Mouse (Mus musculus): ENCODE measurements around the gene Atp1b2. TPM values are rescaled to one million over a fixed set of nuclear protein-coding genes. Genes with fewer than 3 reads are reported as not detected.

The Atp1b2 gene
- polyA plus RNA-seq, 1 experiment = not detected

DNA sequence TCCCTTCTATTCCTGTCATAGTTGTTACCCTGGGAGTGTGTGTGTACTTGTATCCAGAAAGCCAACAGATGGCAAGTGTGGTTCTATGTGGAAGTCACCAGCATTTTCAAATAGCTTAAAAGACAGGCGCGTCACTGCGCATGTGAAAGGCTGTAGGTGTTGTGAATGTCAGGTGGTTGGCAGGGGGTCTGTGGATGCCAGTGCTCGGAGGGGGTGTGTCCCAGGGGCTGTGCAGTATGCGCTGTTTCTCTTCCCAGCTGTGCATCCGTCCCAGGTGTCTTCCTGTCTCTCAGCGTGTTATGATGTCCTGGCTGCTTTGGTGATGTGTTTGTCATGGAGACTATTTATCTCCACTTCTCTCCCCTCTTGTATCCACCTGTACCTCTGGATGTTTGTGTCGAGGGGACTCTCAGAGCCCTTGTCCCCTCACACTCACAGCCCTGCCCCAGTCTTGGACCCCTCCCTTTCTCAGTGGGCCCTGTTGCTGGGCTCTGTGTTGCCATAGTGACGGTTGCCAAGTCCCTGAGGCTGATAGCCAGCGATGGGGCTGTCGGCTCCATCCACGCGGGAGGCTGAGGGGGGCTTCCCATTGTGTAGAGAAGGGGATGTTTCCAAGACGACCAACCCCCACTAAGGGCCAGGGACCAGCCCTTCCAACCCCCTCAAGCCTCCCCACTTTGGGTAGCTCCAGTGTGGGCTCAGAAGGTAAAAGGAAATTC lies 53.0 kb downstream of the Atp1b2 start:
- peaks cover 12% of the 10 kb centered on the region for H3K4me1 ChIP-seq (ENCODE audit: control insufficient read depth, insufficient read depth, low read length)
- H3K4me3 ChIP-seq (ENCODE audit: insufficient read depth, low read length) = no peak overlapping the region
- TF ChIP-seq CTCF (IDR thresholded peaks at IDR 0.05; ENCODE audit: low read depth, low read length) (no peak), POLR2A (IDR thresholded peaks at IDR 0.05; ENCODE audit: borderline replicate concordance, low read depth, low read length) (no peak)
- H3K27ac ChIP-seq (ENCODE audit: insufficient read depth, low read depth, low read length) = no peak overlapping the region

DNA sequence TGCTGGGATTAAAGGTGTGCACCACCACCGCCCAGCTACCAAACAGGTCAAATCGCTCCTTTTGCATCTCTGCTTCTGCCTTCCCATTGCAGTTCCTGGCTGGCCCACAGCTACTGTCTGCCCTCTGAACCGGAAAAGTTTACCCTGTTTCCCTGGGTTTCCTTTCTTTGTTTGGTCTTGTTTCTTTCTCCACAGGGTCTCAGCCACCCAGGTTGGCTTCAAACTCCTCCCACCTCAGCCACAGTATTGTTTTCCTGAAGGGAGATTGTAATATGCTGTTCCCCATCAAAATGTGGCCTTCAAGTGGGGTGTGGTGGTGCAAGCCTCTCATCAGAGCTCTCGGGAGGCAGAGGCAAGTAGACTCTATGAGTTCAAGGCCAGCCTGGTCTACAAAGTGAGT lies 54.4 kb downstream of the Atp1b2 start:
- Histone ChIP-seq H3K4me3 (ENCODE audit: insufficient read depth, low read length) (no peak overlapping the region), H3K4me1 (ENCODE audit: control insufficient read depth, insufficient read depth, low read length) (peaks cover 15% of the 10 kb centered on the region), H3K27ac (ENCODE audit: insufficient read depth, low read depth, low read length) (no peak overlapping the region)
- TF ChIP-seq CTCF (IDR thresholded peaks at IDR 0.05; ENCODE audit: low read depth, low read length) (no peak), POLR2A (IDR thresholded peaks at IDR 0.05; ENCODE audit: borderline replicate concordance, low read depth, low read length) (no peak)

Other genes starting within 250 kb of the Atp1b2 start
- gene Chd3, start 236.5 kb downstream of the Atp1b2 start, polyA plus RNA-seq (2012; ENCODE audit: insufficient read depth, insufficient read length, missing spikeins) = 134 and 137 TPM in 2 replicates
- gene Naa38, start 210.5 kb downstream of the Atp1b2 start, polyA plus RNA-seq (2012; ENCODE audit: insufficient read depth, insufficient read length, missing spikeins) = 69.8 and 73.7 TPM in 2 replicates
- 22.5 and 23.2 TPM in 2 replicates for gene Cyb5d1, start 210.3 kb downstream of the Atp1b2 start, polyA plus RNA-seq (2012; ENCODE audit: insufficient read depth, insufficient read length, missing spikeins)
- not detected in 2 replicates for gene Tmem88, start 207.7 kb downstream of the Atp1b2 start, polyA plus RNA-seq (2012; ENCODE audit: insufficient read depth, insufficient read length, missing spikeins)
- 8.1 and 9.3 TPM in 2 replicates for gene Kdm6b, start 192.3 kb downstream of the Atp1b2 start, polyA plus RNA-seq (2012; ENCODE audit: insufficient read depth, insufficient read length, missing spikeins)
- gene Dnah2, start 56.8 kb downstream of the Atp1b2 start, polyA plus RNA-seq (2012; ENCODE audit: insufficient read depth, insufficient read length, missing spikeins) = 0.72 and 0.76 TPM in 2 replicates
- 0.33 TPM in 1 of 2 replicates, not detected in the other for gene Efnb3, start 45.7 kb downstream of the Atp1b2 start, polyA plus RNA-seq (2012; ENCODE audit: insufficient read depth, insufficient read length, missing spikeins)
- 8.2 and 8.8 TPM in 2 replicates for gene Wrap53, start 25.7 kb downstream of the Atp1b2 start, polyA plus RNA-seq (2012; ENCODE audit: insufficient read depth, insufficient read length, missing spikeins)
- gene Trp53, start 25.6 kb downstream of the Atp1b2 start, polyA plus RNA-seq (2012; ENCODE audit: insufficient read depth, insufficient read length, missing spikeins) = 76.1 and 79.7 TPM in 2 replicates
- gene Shbg, start 12.0 kb upstream of the Atp1b2 start, polyA plus RNA-seq (2012; ENCODE audit: insufficient read depth, insufficient read length, missing spikeins) = not detected in 2 replicates
- gene Sat2, start 16.1 kb upstream of the Atp1b2 start, polyA plus RNA-seq (2012; ENCODE audit: insufficient read depth, insufficient read length, missing spikeins) = 2.5 and 4.3 TPM in 2 replicates
- 54.1 and 64.6 TPM in 2 replicates for gene Fxr2, start 27.0 kb upstream of the Atp1b2 start, polyA plus RNA-seq (2012; ENCODE audit: insufficient read depth, insufficient read length, missing spikeins)
- not detected in 2 replicates for gene Sox15, start 49.4 kb upstream of the Atp1b2 start, polyA plus RNA-seq (2012; ENCODE audit: insufficient read depth, insufficient read length, missing spikeins)
- gene Mpdu1, start 56.7 kb upstream of the Atp1b2 start, polyA plus RNA-seq (2012; ENCODE audit: insufficient read depth, insufficient read length, missing spikeins) = 64.2 and 68.9 TPM in 2 replicates
- gene Cd68, start 60.2 kb upstream of the Atp1b2 start, polyA plus RNA-seq (2012; ENCODE audit: insufficient read depth, insufficient read length, missing spikeins) = 1,401 and 1,598 TPM in 2 replicates
- 303 and 319 TPM in 2 replicates for gene Eif4a1, start 66.5 kb upstream of the Atp1b2 start, polyA plus RNA-seq (2012; ENCODE audit: insufficient read depth, insufficient read length, missing spikeins)
- gene Senp3, start 76.1 kb upstream of the Atp1b2 start, polyA plus RNA-seq (2012; ENCODE audit: insufficient read depth, insufficient read length, missing spikeins) = 120 and 131 TPM in 2 replicates
- gene Tnfsf13, start 79.8 kb upstream of the Atp1b2 start, polyA plus RNA-seq (2012; ENCODE audit: insufficient read depth, insufficient read length, missing spikeins) = 20.8 and 23.9 TPM in 2 replicates
- 97.6 and 101 TPM in 2 replicates for gene Tnfsf12, start 89.9 kb upstream of the Atp1b2 start, polyA plus RNA-seq (2012; ENCODE audit: insufficient read depth, insufficient read length, missing spikeins)
- gene Tnfsfm13, start 90.2 kb upstream of the Atp1b2 start, polyA plus RNA-seq (2012; ENCODE audit: insufficient read depth, insufficient read length, missing spikeins) = 43.9 and 59.4 TPM in 2 replicates
- 46.5 and 69.7 TPM in 2 replicates for gene Polr2a, start 152.7 kb upstream of the Atp1b2 start, polyA plus RNA-seq (2012; ENCODE audit: insufficient read depth, insufficient read length, missing spikeins)
- gene Slc35g3, start 156.0 kb upstream of the Atp1b2 start, polyA plus RNA-seq (2012; ENCODE audit: insufficient read depth, insufficient read length, missing spikeins) = not detected in 2 replicates
- gene Zbtb4, start 160.0 kb upstream of the Atp1b2 start, polyA plus RNA-seq (2012; ENCODE audit: insufficient read depth, insufficient read length, missing spikeins) = 28.8 and 38.2 TPM in 2 replicates
- 1.0 and 1.8 TPM in 2 replicates for gene Chrnb1, start 190.0 kb upstream of the Atp1b2 start, polyA plus RNA-seq (2012; ENCODE audit: insufficient read depth, insufficient read length, missing spikeins)
- 27.9 and 29.7 TPM in 2 replicates for gene Fgf11, start 195.9 kb upstream of the Atp1b2 start, polyA plus RNA-seq (2012; ENCODE audit: insufficient read depth, insufficient read length, missing spikeins)
- gene Tmem102, start 199.7 kb upstream of the Atp1b2 start, polyA plus RNA-seq (2012; ENCODE audit: insufficient read depth, insufficient read length, missing spikeins) = not detected in 2 replicates
- not detected in 2 replicates for gene Gm39566, start 209.4 kb upstream of the Atp1b2 start, polyA plus RNA-seq (2012; ENCODE audit: insufficient read depth, insufficient read length, missing spikeins)
- not detected in 2 replicates for gene Spem2, start 212.5 kb upstream of the Atp1b2 start, polyA plus RNA-seq (2012; ENCODE audit: insufficient read depth, insufficient read length, missing spikeins)
- not detected in 2 replicates for gene Spem1, start 216.2 kb upstream of the Atp1b2 start, polyA plus RNA-seq (2012; ENCODE audit: insufficient read depth, insufficient read length, missing spikeins)
- gene Nlgn2, start 231.8 kb upstream of the Atp1b2 start, polyA plus RNA-seq (2012; ENCODE audit: insufficient read depth, insufficient read length, missing spikeins) = 9.9 and 10.9 TPM in 2 replicates
- 253 and 279 TPM in 2 replicates for gene Tmem256, start 232.6 kb upstream of the Atp1b2 start, polyA plus RNA-seq (2012; ENCODE audit: insufficient read depth, insufficient read length, missing spikeins)
- 58.6 and 68.1 TPM in 2 replicates for gene Plscr3, start 240.4 kb upstream of the Atp1b2 start, polyA plus RNA-seq (2012; ENCODE audit: insufficient read depth, insufficient read length, missing spikeins)

Data from bone marrow macrophage, adult 2 months (primary cell).